Mouse (Mus musculus): Measurements from ENCODE around the gene Zfp978. TPM values are rescaled to one million over a fixed set of nuclear protein-coding genes. Genes with fewer than 3 reads are reported as not detected.
A peak's percentile ranks its signal among the peaks of the same experiment; 100 is the strongest.
"Not testable (repeated sequence)": the region's sequence is repeated elsewhere in the genome, so short reads cannot be mapped to it uniquely, and the experiment has no call there.

Gene Zfp978
- polyA plus RNA-seq (2014; fragmentation: Nextera tagmentation; extraction: Ambion mirVana) = not detected in 2 replicates

GRCm38 (mm10) chr4:147361003-147361402, at the start of gene Zfp978:
TSS of gene Zfp978 (plus strand) at chr4:147361303.
- H3K9ac ChIP-seq (ENCODE audit: low read length); ATAC-seq (replicated peaks; ENCODE audit: low FRiP score, low TSS enrichment, low read depth); H3K27me3 ChIP-seq (replicated peaks; ENCODE audit: control insufficient read depth, insufficient read depth, low read length); H3K36me3 ChIP-seq (ENCODE audit: control insufficient read depth, insufficient read depth, low read length); H3K4me2 ChIP-seq (ENCODE audit: low read length); H3K27ac ChIP-seq (ENCODE audit: low read depth); H3K4me3 ChIP-seq (ENCODE audit: low read depth, low read length); H3K9me3 ChIP-seq (ENCODE audit: control insufficient read depth, low read length); H3K4me1 ChIP-seq (replicated peaks; ENCODE audit: control insufficient read depth, insufficient read depth, low read length); DNase-seq (ENCODE audit: low spot score): not testable (repeated sequence)
- no CpG with 5 or more reads among the region's 6 CpGs for WGBS

DNA sequence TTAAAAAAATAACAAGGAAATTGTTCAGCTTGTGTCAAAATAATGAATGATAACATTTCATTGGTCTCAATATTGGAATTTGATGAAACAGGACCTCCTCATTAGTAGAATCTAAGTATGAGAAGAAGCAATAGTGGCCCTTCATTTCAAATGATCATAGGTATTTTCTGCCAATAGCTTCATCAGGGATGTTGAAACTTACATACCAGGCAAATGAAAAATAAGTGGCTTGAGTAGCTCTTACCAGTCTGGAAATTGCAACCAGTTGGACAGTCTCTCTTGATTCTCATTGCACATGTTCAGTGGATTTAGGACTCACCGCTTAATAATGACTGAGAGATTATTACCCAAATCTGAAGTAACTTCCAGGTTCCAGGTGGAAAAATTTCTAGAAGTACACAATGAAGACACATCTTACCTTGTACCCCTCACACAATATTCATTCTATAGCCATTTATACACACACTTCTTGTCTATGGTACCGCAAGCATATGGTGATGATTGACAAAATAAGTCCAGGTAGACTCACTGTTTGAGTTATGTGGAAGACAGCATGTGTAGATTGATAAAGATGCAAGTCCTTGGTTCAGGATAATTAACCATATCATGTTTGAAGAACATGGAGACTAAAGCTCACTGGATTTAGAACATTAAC, 25.9 kb upstream of the Zfp978 start:
- H3K27me3 ChIP-seq (replicated peaks; ENCODE audit: control insufficient read depth, insufficient read depth, low read length); H3K9ac ChIP-seq (ENCODE audit: low read length); H3K4me2 ChIP-seq (ENCODE audit: low read length); H3K36me3 ChIP-seq (ENCODE audit: control insufficient read depth, insufficient read depth, low read length); H3K4me1 ChIP-seq (replicated peaks; ENCODE audit: control insufficient read depth, insufficient read depth, low read length); H3K4me3 ChIP-seq (ENCODE audit: low read depth, low read length); DNase-seq (ENCODE audit: low spot score); H3K27ac ChIP-seq (ENCODE audit: low read depth): not testable (repeated sequence)
- WGBS = 90% methylated on average over 2 of the region's 2 CpGs
- H3K9me3 ChIP-seq (ENCODE audit: control insufficient read depth, low read length) = peaks cover 53% of the 10 kb centered on the region
- ATAC-seq (replicated peaks; ENCODE audit: low FRiP score, low TSS enrichment, low read depth) = peak; percentile 53; the same call in 1 of the 2 replicates

GRCm38 (mm10) chr4:147335691-147336367, 25.3 kb upstream of the Zfp978 start:
- H3K4me3 ChIP-seq (ENCODE audit: low read depth, low read length); H3K36me3 ChIP-seq (ENCODE audit: control insufficient read depth, insufficient read depth, low read length); H3K27ac ChIP-seq (ENCODE audit: low read depth); DNase-seq (ENCODE audit: low spot score); H3K4me1 ChIP-seq (replicated peaks; ENCODE audit: control insufficient read depth, insufficient read depth, low read length); H3K9ac ChIP-seq (ENCODE audit: low read length); H3K27me3 ChIP-seq (replicated peaks; ENCODE audit: control insufficient read depth, insufficient read depth, low read length); H3K4me2 ChIP-seq (ENCODE audit: low read length): not testable (repeated sequence)
- 41% methylated on average over 1 of the region's 1 CpGs for WGBS
- H3K9me3 ChIP-seq (ENCODE audit: control insufficient read depth, low read length) = peaks cover 54% of the 10 kb centered on the region
- ATAC-seq (replicated peaks; ENCODE audit: low FRiP score, low TSS enrichment, low read depth) = peak; percentile 37; the same call in 1 of the 2 replicates

- DNase-seq (ENCODE audit: low spot score); H3K4me2 ChIP-seq (ENCODE audit: low read length); H3K27ac ChIP-seq (ENCODE audit: low read depth); H3K4me3 ChIP-seq (ENCODE audit: low read depth, low read length); H3K27me3 ChIP-seq (replicated peaks; ENCODE audit: control insufficient read depth, insufficient read depth, low read length); H3K36me3 ChIP-seq (ENCODE audit: control insufficient read depth, insufficient read depth, low read length); H3K9ac ChIP-seq (ENCODE audit: low read length); H3K4me1 ChIP-seq (replicated peaks; ENCODE audit: control insufficient read depth, insufficient read depth, low read length): not testable (repeated sequence)
- WGBS = 68% methylated on average over 6 of the region's 6 CpGs
- ATAC-seq (replicated peaks; ENCODE audit: low FRiP score, low TSS enrichment, low read depth) = peak; percentile 72
- H3K9me3 ChIP-seq (ENCODE audit: control insufficient read depth, low read length) = peaks cover 54% of the 10 kb centered on the region
Observed at GRCm38 (mm10) chr4:147336368-147337195, 24.5 kb upstream of the Zfp978 start.

DNA sequence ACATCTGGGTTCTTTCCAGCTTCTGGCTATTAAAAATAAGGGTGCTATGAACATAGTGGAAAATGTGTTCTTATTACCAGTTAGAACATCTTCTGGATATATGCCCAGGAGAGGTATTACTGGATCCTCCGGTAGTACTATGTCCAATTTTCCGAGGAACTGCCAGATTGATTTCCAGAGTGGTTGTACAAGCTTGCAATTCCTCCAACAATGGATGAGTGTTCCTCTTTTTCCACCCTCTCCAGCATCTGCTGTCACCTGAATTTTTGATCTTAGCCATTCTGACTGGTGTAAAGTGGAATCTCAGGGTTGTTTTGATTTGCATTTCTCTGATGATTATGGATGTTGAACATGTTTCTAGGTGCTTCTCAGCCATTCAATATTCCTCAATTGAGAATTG, 23.6 kb upstream of the Zfp978 start:
- H3K4me1 ChIP-seq (replicated peaks; ENCODE audit: control insufficient read depth, insufficient read depth, low read length); DNase-seq (ENCODE audit: low spot score); H3K4me2 ChIP-seq (ENCODE audit: low read length); H3K27me3 ChIP-seq (replicated peaks; ENCODE audit: control insufficient read depth, insufficient read depth, low read length); H3K4me3 ChIP-seq (ENCODE audit: low read depth, low read length); H3K27ac ChIP-seq (ENCODE audit: low read depth); H3K9ac ChIP-seq (ENCODE audit: low read length); ATAC-seq (replicated peaks; ENCODE audit: low FRiP score, low TSS enrichment, low read depth); H3K36me3 ChIP-seq (ENCODE audit: control insufficient read depth, insufficient read depth, low read length): not testable (repeated sequence)
- peaks cover 54% of the 10 kb centered on the region for H3K9me3 ChIP-seq (ENCODE audit: control insufficient read depth, low read length)
- WGBS = 90% methylated on average over 2 of the region's 2 CpGs

GRCm38 (mm10) chr4:147338032-147338610, 23.0 kb upstream of the Zfp978 start:
- Histone ChIP-seq H3K9ac (ENCODE audit: low read length) (no peak overlapping the region), H3K4me2 (ENCODE audit: low read length) (no peak overlapping the region), H3K36me3 (ENCODE audit: control insufficient read depth, insufficient read depth, low read length) (no peaks in the 10 kb centered on the region), H3K9me3 (ENCODE audit: control insufficient read depth, low read length) (peaks cover 56% of the 10 kb centered on the region), H3K4me3 (ENCODE audit: low read depth, low read length) (no peak overlapping the region), H3K27ac (ENCODE audit: low read depth) (no peak overlapping the region), H3K4me1 (replicated peaks; ENCODE audit: control insufficient read depth, insufficient read depth, low read length) (no peaks in the 10 kb centered on the region), H3K27me3 (replicated peaks; ENCODE audit: control insufficient read depth, insufficient read depth, low read length) (no peaks in the 10 kb centered on the region)
- no peak for DNase-seq (ENCODE audit: low spot score)
- ATAC-seq (replicated peaks; ENCODE audit: low FRiP score, low TSS enrichment, low read depth) = 0 out of 2 replicates have a peak, but pooled peaks have one; percentile 50
- 72% methylated on average over 5 of the region's 5 CpGs for WGBS

GRCm38 (mm10) chr4:147338706-147339105, 22.4 kb upstream of the Zfp978 start:
- H3K9me3 ChIP-seq (ENCODE audit: control insufficient read depth, low read length) = peaks cover 60% of the 10 kb centered on the region
- DNase-seq (ENCODE audit: low spot score); H3K4me2 ChIP-seq (ENCODE audit: low read length); H3K36me3 ChIP-seq (ENCODE audit: control insufficient read depth, insufficient read depth, low read length); H3K27me3 ChIP-seq (replicated peaks; ENCODE audit: control insufficient read depth, insufficient read depth, low read length); H3K4me3 ChIP-seq (ENCODE audit: low read depth, low read length); H3K27ac ChIP-seq (ENCODE audit: low read depth); H3K4me1 ChIP-seq (replicated peaks; ENCODE audit: control insufficient read depth, insufficient read depth, low read length); H3K9ac ChIP-seq (ENCODE audit: low read length); ATAC-seq (replicated peaks; ENCODE audit: low FRiP score, low TSS enrichment, low read depth): not testable (repeated sequence)
- WGBS = 77% methylated on average over 3 of the region's 3 CpGs

- H3K9me3 ChIP-seq (ENCODE audit: control insufficient read depth, low read length) = peaks cover 56% of the 10 kb centered on the region
Observed at GRCm38 (mm10) chr4:147339601-147340219, 21.4 kb upstream of the Zfp978 start.

More at GRCm38 (mm10) chr4:147339601-147340219, 21.4 kb upstream of the Zfp978 start:
- DNase-seq (ENCODE audit: low spot score); H3K4me2 ChIP-seq (ENCODE audit: low read length); H3K27ac ChIP-seq (ENCODE audit: low read depth); ATAC-seq (replicated peaks; ENCODE audit: low FRiP score, low TSS enrichment, low read depth); H3K4me3 ChIP-seq (ENCODE audit: low read depth, low read length); H3K27me3 ChIP-seq (replicated peaks; ENCODE audit: control insufficient read depth, insufficient read depth, low read length); H3K9ac ChIP-seq (ENCODE audit: low read length); H3K4me1 ChIP-seq (replicated peaks; ENCODE audit: control insufficient read depth, insufficient read depth, low read length); H3K36me3 ChIP-seq (ENCODE audit: control insufficient read depth, insufficient read depth, low read length): not testable (repeated sequence)
- 71% methylated on average over 7 of the region's 7 CpGs for WGBS
